Mouse (Mus musculus): ENCODE measurements around the gene Ifne. TPM values are rescaled to one million over a fixed set of nuclear protein-coding genes. Genes with fewer than 3 reads are reported as not detected.

Ifne gene
- not detected in 2 replicates for polyA plus RNA-seq (2016; fragmentation: Nextera tagmentation; extraction: Ambion mirVana)

DNA sequence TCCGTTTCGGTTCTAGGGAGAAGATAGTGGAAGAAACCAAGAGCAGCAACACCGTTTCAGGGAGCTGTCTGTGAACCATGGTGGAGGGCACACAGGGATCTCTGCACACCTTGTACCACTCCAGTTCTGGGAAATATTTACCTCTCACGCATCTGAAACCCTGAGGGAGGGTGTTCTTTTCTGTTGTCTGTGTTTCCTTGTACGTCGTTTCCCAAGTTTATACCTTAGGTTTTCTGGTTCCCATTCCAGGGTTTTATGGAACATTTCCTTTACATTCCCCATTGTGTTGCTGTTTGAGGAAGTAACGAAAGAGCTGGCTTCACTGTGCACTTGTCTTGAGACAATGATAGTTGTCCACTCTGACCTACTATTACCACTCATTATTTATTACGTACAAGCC is at the start of gene Ifne:
Gene Ifne, minus strand, starts transcription at position 101 of the 400 bp plus-strand sequence.
- no peak within 1 kb of the TSS for H3K27ac ChIP-seq
- H3K36me3 ChIP-seq (replicated peaks): no peaks in the 10 kb centered on the region
- ATAC-seq (ENCODE audit: low FRiP score): no peak
- H3K9me3 ChIP-seq: no peaks in the 10 kb centered on the region
- H3K4me1 ChIP-seq: no peaks in the 10 kb centered on the region
- no peak within 1 kb of the TSS for H3K9ac ChIP-seq
- WGBS: 87% methylated on average over 8 of the region's 8 CpGs
- H3K4me3 ChIP-seq (replicated peaks): no peak within 1 kb of the TSS
- no peak within 1 kb of the TSS for H3K4me2 ChIP-seq
- peaks cover 5% of the 10 kb centered on the region; the same call in 1 of the 2 replicates for H3K27me3 ChIP-seq

DNA sequence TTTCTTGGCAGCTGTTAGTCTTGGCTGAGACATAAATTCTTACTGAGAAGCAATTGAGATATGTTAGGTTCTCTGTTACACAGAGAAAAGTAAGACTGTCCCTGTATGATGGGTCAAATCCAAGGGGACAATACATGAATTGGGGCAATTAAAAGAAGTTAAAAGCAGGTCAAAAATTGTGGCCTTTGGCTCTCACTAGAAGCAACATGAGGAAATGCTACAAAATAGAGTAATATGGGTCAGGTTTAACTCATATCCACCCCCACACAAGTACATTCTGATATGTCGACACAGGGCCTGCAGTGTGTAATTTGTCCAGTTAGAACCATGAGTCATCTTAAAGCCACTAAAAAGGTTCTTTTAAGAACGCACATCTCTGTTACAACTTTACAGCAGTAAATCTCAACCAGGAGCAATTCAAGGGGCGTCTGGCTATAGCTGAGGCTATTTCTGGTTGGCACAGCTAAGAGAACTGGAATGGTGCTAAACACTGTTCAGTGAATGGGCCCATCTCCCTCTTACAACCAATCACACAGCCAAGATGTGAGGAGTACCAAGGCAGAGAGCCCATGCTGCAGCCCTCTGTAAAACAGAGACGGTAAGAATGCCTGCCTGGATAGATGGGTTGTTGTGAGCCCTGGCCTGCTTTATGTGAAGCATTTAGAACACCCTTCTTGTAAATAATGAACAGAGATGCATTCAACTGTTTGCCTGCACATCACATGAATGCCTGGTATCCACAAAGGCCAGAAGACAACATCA is 48.5 kb upstream of the Ifne start:
- 85% methylated on average over 4 of the region's 4 CpGs for WGBS
- no peak for ATAC-seq (ENCODE audit: low FRiP score)
- Histone ChIP-seq H3K27ac (no peak overlapping the region), H3K36me3 (replicated peaks) (no peaks in the 10 kb centered on the region), H3K9ac (no peak overlapping the region), H3K4me1 (no peaks in the 10 kb centered on the region), H3K27me3 (no peaks in the 10 kb centered on the region), H3K9me3 (peaks cover 3% of the 10 kb centered on the region; the same call in 1 of the 2 replicates), H3K4me3 (replicated peaks) (no peak overlapping the region), H3K4me2 (no peak overlapping the region)

DNA sequence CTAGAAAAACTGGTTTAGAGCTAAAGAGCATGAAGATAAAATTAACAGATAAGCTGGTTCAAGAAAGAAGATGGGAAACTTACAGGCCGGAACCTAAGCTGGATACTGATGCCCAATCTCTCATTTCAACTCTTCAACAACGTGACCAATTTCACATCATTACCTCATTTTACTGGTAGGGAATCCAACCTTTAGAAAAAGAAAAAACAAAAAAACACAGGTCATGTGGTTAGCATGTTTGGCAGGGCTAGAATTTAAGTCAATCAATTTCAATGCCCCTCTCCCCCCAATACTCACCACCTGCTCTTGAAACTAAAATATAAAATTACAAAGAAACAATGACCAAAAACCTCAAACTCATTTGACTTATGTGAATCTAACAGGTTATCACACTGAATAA is 47.8 kb upstream of the Ifne start:
- Histone ChIP-seq H3K27ac (no peak overlapping the region), H3K36me3 (replicated peaks) (no peaks in the 10 kb centered on the region), H3K4me1 (no peaks in the 10 kb centered on the region), H3K9me3 (peaks cover 3% of the 10 kb centered on the region; the same call in 1 of the 2 replicates), H3K4me2 (no peak overlapping the region), H3K27me3 (no peaks in the 10 kb centered on the region), H3K9ac (no peak overlapping the region), H3K4me3 (replicated peaks) (no peak overlapping the region)
- 97% methylated on average over 2 of the region's 2 CpGs for WGBS
- ATAC-seq (ENCODE audit: low FRiP score): no peak

DNA sequence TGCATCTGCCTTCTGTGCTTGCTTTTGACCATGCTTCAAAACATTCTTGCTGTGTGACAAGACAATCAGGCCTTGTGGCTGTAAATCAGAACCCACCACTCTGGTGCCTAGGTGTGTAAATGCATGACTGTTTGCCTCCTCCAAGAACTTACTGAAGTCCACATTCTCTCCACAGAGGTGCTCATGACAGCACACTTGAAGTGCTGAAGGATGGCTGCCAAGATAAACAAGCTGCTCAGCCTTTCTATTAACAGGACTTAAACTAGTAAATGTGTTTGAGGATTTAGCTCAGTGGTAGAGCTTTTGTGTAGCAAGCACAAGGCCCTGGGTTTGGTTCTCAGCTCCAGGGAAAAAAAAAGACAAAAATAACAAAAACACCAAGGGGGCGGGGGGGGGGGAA is 46.6 kb upstream of the Ifne start:
- Histone ChIP-seq H3K27me3 (no peaks in the 10 kb centered on the region), H3K36me3 (replicated peaks) (no peaks in the 10 kb centered on the region), H3K27ac (no peak overlapping the region), H3K4me2 (no peak overlapping the region), H3K9ac (no peak overlapping the region), H3K4me3 (replicated peaks) (no peak overlapping the region), H3K4me1 (no peaks in the 10 kb centered on the region), H3K9me3 (peaks cover 3% of the 10 kb centered on the region; the same call in 1 of the 2 replicates)
- whole genome bisulfite sequencing: 92% methylated on average over 1 of the region's 1 CpGs
- ATAC-seq (ENCODE audit: low FRiP score): no peak

DNA sequence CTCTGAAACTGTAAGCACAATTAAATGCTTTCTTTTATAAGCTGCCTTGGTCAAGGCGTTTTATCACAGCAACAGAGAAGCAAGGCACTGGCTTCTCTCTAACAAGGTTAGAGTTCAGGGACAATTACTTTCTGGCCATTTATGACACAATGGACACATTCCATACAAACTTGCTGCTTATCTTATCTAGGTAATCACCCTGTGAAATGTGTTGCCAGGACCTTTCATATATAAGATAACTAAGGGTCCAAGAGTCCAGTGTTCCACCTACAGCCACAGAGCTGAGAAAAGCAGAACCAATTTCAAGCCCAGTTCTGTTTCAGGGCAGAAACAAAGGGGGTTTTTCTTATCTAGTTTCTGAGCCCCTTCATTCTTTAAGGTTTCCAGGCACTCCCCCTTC is 46.1 kb upstream of the Ifne start:
- H3K27ac ChIP-seq: no peak overlapping the region
- no peak overlapping the region for H3K4me2 ChIP-seq
- WGBS: 88% methylated on average over 1 of the region's 1 CpGs
- H3K4me1 ChIP-seq: no peaks in the 10 kb centered on the region
- H3K36me3 ChIP-seq (replicated peaks): no peaks in the 10 kb centered on the region
- H3K4me3 ChIP-seq (replicated peaks): no peak overlapping the region
- H3K9me3 ChIP-seq: peaks cover 3% of the 10 kb centered on the region; the same call in 1 of the 2 replicates
- no peak overlapping the region for H3K9ac ChIP-seq
- H3K27me3 ChIP-seq: no peaks in the 10 kb centered on the region
- ATAC-seq (ENCODE audit: low FRiP score): no peak

DNA sequence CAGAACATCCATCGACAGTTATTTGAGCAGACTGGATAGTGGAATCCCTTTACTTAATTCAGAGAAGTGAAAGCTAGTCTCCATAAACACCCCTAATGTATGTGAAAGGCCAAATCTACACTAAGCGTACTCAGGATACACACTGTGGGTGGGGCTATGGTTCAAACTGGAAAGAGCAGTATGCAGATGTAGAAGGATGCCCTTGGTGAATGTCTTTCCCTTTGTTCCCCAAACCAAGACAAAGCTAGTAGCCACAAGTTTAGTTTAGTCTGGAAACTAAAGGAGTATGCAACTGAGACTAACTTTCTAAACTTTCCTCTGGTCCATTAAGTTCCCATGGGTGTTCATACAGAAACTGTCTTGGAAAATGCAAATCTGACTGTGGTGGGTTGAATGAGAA is 45.5 kb upstream of the Ifne start:
- ATAC-seq (ENCODE audit: low FRiP score): no peak
- no peaks in the 10 kb centered on the region for H3K27me3 ChIP-seq
- 97% methylated on average over 2 of the region's 2 CpGs for WGBS

DNA sequence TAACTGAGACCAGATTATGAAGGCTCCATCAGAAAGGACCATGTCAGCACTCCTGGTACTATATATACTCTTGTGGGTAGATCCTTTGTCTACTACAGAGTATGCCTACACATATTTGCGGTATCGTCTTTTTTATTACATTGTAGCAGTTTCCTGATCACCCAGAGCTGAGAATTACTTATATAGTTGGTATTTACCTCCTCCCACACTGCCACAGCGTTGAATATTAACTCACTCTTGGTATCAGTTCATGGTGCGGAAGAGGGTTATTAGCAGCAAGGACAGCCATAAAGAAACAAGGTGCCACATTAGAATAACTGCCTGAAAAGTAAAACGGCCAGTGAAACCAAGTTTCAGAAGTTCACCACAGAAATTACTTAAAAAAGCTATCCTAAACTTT is 41.3 kb upstream of the Ifne start:
- 86% methylated on average over 5 of the region's 5 CpGs for WGBS
- ATAC-seq (ENCODE audit: low FRiP score): no peak
- H3K9ac ChIP-seq: no peak overlapping the region
- no peak overlapping the region for H3K4me3 ChIP-seq (replicated peaks)
- H3K27me3 ChIP-seq: no peaks in the 10 kb centered on the region
- H3K4me1 ChIP-seq: no peaks in the 10 kb centered on the region
- H3K27ac ChIP-seq: no peak overlapping the region
- no peak overlapping the region for H3K4me2 ChIP-seq
- H3K9me3 ChIP-seq: peaks cover 3% of the 10 kb centered on the region; the same call in 1 of the 2 replicates
- no peaks in the 10 kb centered on the region for H3K36me3 ChIP-seq (replicated peaks)

More for the DNA sequence above, 45.5 kb upstream of the Ifne start:
- H3K36me3 ChIP-seq (replicated peaks): no peaks in the 10 kb centered on the region
- H3K9ac ChIP-seq: no peak overlapping the region
- H3K4me1 ChIP-seq: no peaks in the 10 kb centered on the region
- no peak overlapping the region for H3K27ac ChIP-seq
- no peak overlapping the region for H3K4me2 ChIP-seq
- H3K4me3 ChIP-seq (replicated peaks): no peak overlapping the region
- H3K9me3 ChIP-seq: peaks cover 3% of the 10 kb centered on the region; the same call in 1 of the 2 replicates

DNA sequence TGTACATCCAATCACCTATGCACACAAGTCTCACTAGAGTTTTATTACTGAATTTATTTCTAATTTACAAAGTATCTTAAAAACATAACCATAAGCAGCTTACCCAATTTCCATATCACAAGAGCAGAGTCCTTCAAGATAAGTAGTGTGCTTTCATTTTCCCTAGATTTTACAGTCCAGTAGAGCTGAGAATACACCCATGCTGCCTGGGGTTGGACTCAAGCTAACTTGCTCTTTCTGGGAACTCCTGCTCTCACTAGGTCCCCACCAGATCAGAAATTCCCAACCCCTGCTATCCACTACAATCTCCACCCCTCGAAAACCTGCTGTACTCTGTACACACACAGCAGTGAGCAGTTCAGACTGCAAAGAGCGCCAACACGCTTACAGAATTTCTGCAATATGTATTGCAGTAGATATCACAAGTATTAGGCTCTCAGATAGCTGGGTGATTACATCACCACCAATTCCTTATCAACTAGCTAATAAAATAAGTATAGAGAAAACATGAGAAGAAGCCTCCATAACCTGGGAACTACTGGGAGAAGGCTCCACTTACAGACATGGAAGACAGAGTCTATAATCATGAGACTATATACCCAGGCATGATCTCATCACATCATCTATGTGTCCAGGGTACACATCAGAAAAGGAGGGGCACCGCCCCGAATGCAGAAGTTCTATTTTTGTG is 37.9 kb upstream of the Ifne start:
- WGBS: 94% methylated on average over 5 of the region's 5 CpGs
- Histone ChIP-seq H3K9ac (no peak overlapping the region), H3K36me3 (replicated peaks) (no peaks in the 10 kb centered on the region), H3K4me3 (replicated peaks) (no peak overlapping the region), H3K9me3 (no peaks in the 10 kb centered on the region), H3K27ac (no peak overlapping the region), H3K27me3 (no peaks in the 10 kb centered on the region), H3K4me1 (no peaks in the 10 kb centered on the region), H3K4me2 (no peak overlapping the region)
- no peak for ATAC-seq (ENCODE audit: low FRiP score)

DNA sequence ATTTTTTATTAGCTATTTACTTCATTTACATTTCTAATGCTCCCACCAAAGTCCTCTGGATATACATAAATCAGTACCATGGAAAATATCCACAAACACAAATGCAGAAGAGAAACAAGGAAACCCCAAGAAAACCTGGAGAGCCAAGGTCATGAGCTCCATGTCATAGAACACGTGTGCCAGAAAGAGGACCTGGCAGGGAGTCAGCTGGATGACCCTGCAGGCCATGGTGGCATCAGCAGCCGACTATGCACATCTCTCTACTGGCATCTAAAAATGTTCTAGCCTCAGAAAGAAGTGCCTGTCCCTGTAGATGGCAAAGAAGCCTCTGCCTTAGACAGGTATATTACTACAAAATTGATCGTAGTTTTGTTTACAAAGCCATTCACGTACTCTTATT is 36.3 kb upstream of the Ifne start:
- H3K36me3 ChIP-seq (replicated peaks): no peaks in the 10 kb centered on the region
- no peaks in the 10 kb centered on the region for H3K4me1 ChIP-seq
- no peaks in the 10 kb centered on the region for H3K9me3 ChIP-seq
- H3K9ac ChIP-seq: no peak overlapping the region
- H3K27ac ChIP-seq: no peak overlapping the region
- no peak for ATAC-seq (ENCODE audit: low FRiP score)
- H3K27me3 ChIP-seq: no peaks in the 10 kb centered on the region
- H3K4me3 ChIP-seq (replicated peaks): no peak overlapping the region
- no peak overlapping the region for H3K4me2 ChIP-seq
- 90% methylated on average over 4 of the region's 4 CpGs for WGBS

DNA sequence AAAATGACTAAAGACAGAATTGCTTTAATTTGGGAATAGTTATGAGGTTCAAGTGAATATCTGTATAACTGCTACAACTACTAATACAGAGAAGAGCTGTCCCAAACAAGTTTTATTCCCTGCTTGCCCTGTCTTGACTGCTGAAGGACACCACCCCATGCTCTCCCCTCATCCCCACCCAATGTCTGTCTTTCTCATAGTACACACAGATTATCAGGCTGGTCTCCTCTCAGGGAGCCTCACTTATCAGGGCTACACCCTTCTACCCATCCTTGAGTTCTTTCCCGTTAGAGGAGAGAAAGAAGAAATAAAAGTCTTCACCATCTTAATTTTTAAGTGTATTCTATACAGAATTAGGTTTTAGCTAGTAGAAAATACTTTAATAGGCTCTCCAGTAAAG is 34.0 kb upstream of the Ifne start:
- no peak for ATAC-seq (ENCODE audit: low FRiP score)
- H3K9ac ChIP-seq: no peak overlapping the region
- H3K4me1 ChIP-seq: no peaks in the 10 kb centered on the region
- 86% methylated on average over 1 of the region's 1 CpGs for WGBS
- no peaks in the 10 kb centered on the region for H3K36me3 ChIP-seq (replicated peaks)
- no peaks in the 10 kb centered on the region for H3K9me3 ChIP-seq
- no peak overlapping the region for H3K4me3 ChIP-seq (replicated peaks)
- no peaks in the 10 kb centered on the region for H3K27me3 ChIP-seq
- H3K27ac ChIP-seq: no peak overlapping the region
- no peak overlapping the region for H3K4me2 ChIP-seq

DNA sequence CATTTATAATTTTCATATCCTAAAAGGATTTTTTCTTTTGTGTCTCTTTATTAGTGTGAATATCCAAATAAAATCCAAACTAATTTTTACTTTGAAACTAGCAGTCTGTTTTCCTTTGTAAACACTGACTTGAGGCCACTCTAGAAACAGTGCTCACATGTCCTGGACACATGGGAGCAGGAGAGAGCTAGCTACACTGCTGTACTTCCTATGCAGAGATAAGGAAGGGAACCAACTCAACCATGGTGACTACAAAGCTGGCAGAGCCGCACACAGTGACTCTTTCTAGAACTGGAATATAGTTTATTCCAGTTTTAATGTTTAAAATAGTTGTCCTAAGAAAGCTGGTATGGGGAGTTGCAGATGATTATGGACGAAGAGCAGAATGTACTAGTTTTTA is 32.9 kb upstream of the Ifne start:
- ATAC-seq (ENCODE audit: low FRiP score): no peak
- WGBS: 87% methylated on average over 2 of the region's 2 CpGs
- Histone ChIP-seq H3K4me3 (replicated peaks) (no peak overlapping the region), H3K27me3 (no peaks in the 10 kb centered on the region), H3K4me2 (no peak overlapping the region), H3K4me1 (no peaks in the 10 kb centered on the region), H3K9ac (no peak overlapping the region), H3K36me3 (replicated peaks) (no peaks in the 10 kb centered on the region), H3K27ac (no peak overlapping the region), H3K9me3 (no peaks in the 10 kb centered on the region)

DNA sequence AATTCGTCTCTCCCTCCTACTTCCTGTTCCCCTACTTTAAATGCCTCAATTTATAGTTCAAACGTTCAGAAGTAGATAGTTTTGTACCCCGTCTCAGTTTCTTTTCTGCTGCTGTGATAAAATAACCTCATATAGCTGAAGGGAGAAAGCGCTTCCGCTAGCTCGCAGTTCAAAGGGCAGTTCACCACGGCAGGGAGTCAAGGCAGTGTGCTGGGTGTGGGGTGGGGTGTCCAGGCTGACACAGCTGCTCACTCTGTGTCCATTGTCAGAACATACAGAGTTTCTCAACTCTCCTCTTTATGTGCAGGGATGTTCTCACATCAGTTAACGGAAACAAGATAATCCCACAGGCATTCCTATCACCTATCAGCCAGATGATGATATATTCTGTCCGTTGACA is 32.2 kb upstream of the Ifne start:
- ATAC-seq (ENCODE audit: low FRiP score): no peak
- no peaks in the 10 kb centered on the region for H3K27me3 ChIP-seq
- no peaks in the 10 kb centered on the region for H3K9me3 ChIP-seq
- no peak overlapping the region for H3K4me3 ChIP-seq (replicated peaks)
- no peaks in the 10 kb centered on the region for H3K36me3 ChIP-seq (replicated peaks)
- no peak overlapping the region for H3K27ac ChIP-seq
- H3K4me2 ChIP-seq: no peak overlapping the region
- no peaks in the 10 kb centered on the region for H3K4me1 ChIP-seq
- H3K9ac ChIP-seq: no peak overlapping the region
- 80% methylated on average over 9 of the region's 9 CpGs for WGBS
